In genomic region chr5:126787706-126788610, GRCm38 (mm10) we compare ENCODE assay signal across 7 mouse cellular contexts.
DNase-seq lines count a peak whose midpoint lies in the region; ATAC-seq lines count a peak whose summit lies in the region.

No protein-coding gene starts in this region.

- H3K4me2 ChIP-seq in heart, embryonic 11.5 days, result peak overlapping the region; percentile 71
- peak overlapping the region; percentile 44 for H3K4me2 ChIP-seq in lung, embryonic 16.5 days (ENCODE audit: low read depth, low read length)

- 4% methylated on average over 29 of the region's 29 CpGs for WGBS in embryonic facial prominence, embryonic 10.5 days
- WGBS in heart, embryonic 11.5 days (ENCODE audit: insufficient replicate concordance), result 5% methylated on average over 29 of the region's 29 CpGs
- WGBS in lung, embryonic 16.5 days, result 4% methylated on average over 29 of the region's 29 CpGs

- H3K9me3 ChIP-seq in embryonic facial prominence, embryonic 10.5 days, result peaks cover 2% of the 10 kb centered on the region; the same call in 1 of the 2 replicates
- H3K9me3 ChIP-seq in heart, embryonic 11.5 days (replicated peaks; ENCODE audit: control insufficient read depth, low read length), result peaks cover under 1% of the 10 kb centered on the region
- peaks cover under 1% of the 10 kb centered on the region; the same call in 1 of the 2 replicates for H3K9me3 ChIP-seq in lung, embryonic 16.5 days (ENCODE audit: control insufficient read depth, low read length)

- no peaks in the 10 kb centered on the region for H3K36me3 ChIP-seq in embryonic facial prominence, embryonic 10.5 days (replicated peaks)
- H3K36me3 ChIP-seq in heart, embryonic 11.5 days (ENCODE audit: control insufficient read depth, insufficient read depth, low read length), result no peaks in the 10 kb centered on the region
- no peaks in the 10 kb centered on the region for H3K36me3 ChIP-seq in lung, embryonic 16.5 days (ENCODE audit: control insufficient read depth, insufficient read depth, low read length)

- ATAC-seq in heart, embryonic 11.5 days (replicated peaks; ENCODE audit: insufficient number of reproducible peaks, low FRiP score, low TSS enrichment), result no peak; the same call in 1 of the 2 replicates
- peak; percentile 85 for ATAC-seq in lung, embryonic 16.5 days (ENCODE audit: low read depth)
- ATAC-seq in granulocyte monocyte progenitor cell, adult 5-6 weeks (replicated peaks; ENCODE audit: poor library complexity, severe bottlenecking), result no peak

- H3K4me3 ChIP-seq in embryonic facial prominence, embryonic 10.5 days, result peak overlapping the region; percentile 56
- peak overlapping the region; percentile 42 for H3K4me3 ChIP-seq in heart, embryonic 11.5 days (ENCODE audit: low read depth, low read length)
- peak overlapping the region; percentile 27 for H3K4me3 ChIP-seq in lung, embryonic 16.5 days (ENCODE audit: low read length)

- peak; percentile 44 to 49 for DNase-seq in adrenal gland, adult 18-20 months (ENCODE audit: low spot score in 2 of 2)
- peak; percentile 59 for DNase-seq in embryonic facial prominence, embryonic 10.5 days (ENCODE audit: low spot score)
- DNase-seq in kidney, adult 9 months, result peak; percentile 58
- DNase-seq in retina, postnatal 1 day, result peak; percentile 74

- peaks cover 32% of the 10 kb centered on the region for H3K27me3 ChIP-seq in embryonic facial prominence, embryonic 10.5 days (replicated peaks; ENCODE audit: low read depth, poor library complexity, severe bottlenecking)
- no peaks in the 10 kb centered on the region for H3K27me3 ChIP-seq in heart, embryonic 11.5 days (ENCODE audit: control insufficient read depth, insufficient read depth, low read length)
- no peaks in the 10 kb centered on the region for H3K27me3 ChIP-seq in lung, embryonic 16.5 days (ENCODE audit: control insufficient read depth, insufficient read depth, low read depth, low read length)

- peak overlapping the region; percentile 22; the same call in 1 of the 2 replicates for H3K9ac ChIP-seq in heart, embryonic 11.5 days (ENCODE audit: low read depth, low read length)
- no peak overlapping the region for H3K9ac ChIP-seq in lung, embryonic 16.5 days (ENCODE audit: low read length)

- H3K4me1 ChIP-seq in embryonic facial prominence, embryonic 10.5 days, result peaks cover 13% of the 10 kb centered on the region
- H3K4me1 ChIP-seq in heart, embryonic 11.5 days (ENCODE audit: control insufficient read depth, insufficient read depth, low read length), result no peaks in the 10 kb centered on the region
- H3K4me1 ChIP-seq in lung, embryonic 16.5 days (replicated peaks; ENCODE audit: control insufficient read depth, insufficient read depth, low read length), result 0 out of 2 replicates have a peak, but pooled peaks cover 4% of the 10 kb centered on the region

- no peak overlapping the region for H3K27ac ChIP-seq in embryonic facial prominence, embryonic 10.5 days (replicated peaks)
- no peak overlapping the region for H3K27ac ChIP-seq in heart, embryonic 11.5 days (ENCODE audit: low read depth, low read length)
- no peak overlapping the region for H3K27ac ChIP-seq in lung, embryonic 16.5 days (ENCODE audit: low read length)
